10 mouse cellular contexts compared by ENCODE assay signal in genomic region chr8:13625281-13625970, GRCm38 (mm10). TPM values are rescaled to one million over a fixed set of nuclear protein-coding genes. Genes with fewer than 3 reads are reported as not detected.
DNase-seq lines count a peak whose midpoint lies in the region; ATAC-seq and TF ChIP-seq lines count a peak whose summit lies in the region.
"Had no signal": no experiment of that assay in that cellular context is flagged by ENCODE, and none has a peak within 500 bp of the region (broad histone marks: within the 10 kb centered on the region; RNA-seq: fewer than 3 reads in every experiment).

No protein-coding gene starts in this region.

- H3K36me3 ChIP-seq in lung, embryonic 16.5 days (ENCODE audit: control insufficient read depth, insufficient read depth, low read length) = peaks cover 4% of the 10 kb centered on the region; the same call in 1 of the 2 replicates
- H3K36me3 ChIP-seq in intestine, embryonic 16.5 days (ENCODE audit: control insufficient read depth, insufficient read depth, low read length) = peaks cover 6% of the 10 kb centered on the region; the same call in 1 of the 2 replicates
- H3K36me3 ChIP-seq in stomach, embryonic 15.5 days = no peaks in the 10 kb centered on the region

- H3K9ac ChIP-seq in lung, embryonic 16.5 days (ENCODE audit: low read length) = no peak overlapping the region
- H3K9ac ChIP-seq in intestine, embryonic 16.5 days (ENCODE audit: low read depth, low read length) = no peak overlapping the region
- no peak overlapping the region for H3K9ac ChIP-seq in stomach, embryonic 15.5 days
- H3K9ac ChIP-seq: liver, embryonic 14.5 days had no signal

- WGBS in cerebellum, adult 2 months = 20% methylated on average over 5 of the region's 5 CpGs
- 56% methylated on average over 5 of the region's 5 CpGs for WGBS in lung, embryonic 16.5 days
- 64% methylated on average over 5 of the region's 5 CpGs for WGBS in intestine, embryonic 16.5 days
- 67% methylated on average over 5 of the region's 5 CpGs for WGBS in stomach, embryonic 15.5 days

- peaks cover 63% of the 10 kb centered on the region for H3K4me1 ChIP-seq in cerebellum, adult 2 months (ENCODE audit: control insufficient read depth, insufficient read depth, low read length)
- peaks cover 36% of the 10 kb centered on the region for H3K4me1 ChIP-seq in lung, embryonic 16.5 days (replicated peaks; ENCODE audit: control insufficient read depth, insufficient read depth, low read length)
- H3K4me1 ChIP-seq in intestine, embryonic 16.5 days (ENCODE audit: control insufficient read depth, insufficient read depth, low read length) = peaks cover 25% of the 10 kb centered on the region
- peaks cover 29% of the 10 kb centered on the region for H3K4me1 ChIP-seq in stomach, embryonic 15.5 days

- peak; percentile 20; the same call in 1 of the 2 replicates for ATAC-seq in lung, embryonic 16.5 days (ENCODE audit: low read depth)
- no peak for ATAC-seq in intestine, embryonic 16.5 days
- ATAC-seq in stomach, embryonic 15.5 days (ENCODE audit: insufficient read depth, low FRiP score, low read depth) = no peak
- no peak for ATAC-seq in activated CD4-positive, CD25-positive, alpha-beta regulatory T cell, adult 4 months

- H3K4me2 ChIP-seq in lung, embryonic 16.5 days (ENCODE audit: low read depth, low read length) = no peak overlapping the region
- no peak overlapping the region for H3K4me2 ChIP-seq in intestine, embryonic 16.5 days (ENCODE audit: low read depth, low read length)
- no peak overlapping the region for H3K4me2 ChIP-seq in stomach, embryonic 15.5 days

- TF ChIP-seq CTCF in cerebellum, adult 2 months (IDR thresholded peaks at IDR 0.05; ENCODE audit: borderline replicate concordance, insufficient read depth, low read depth, low read length) = no peak

- no peak for TF ChIP-seq POLR2A in cerebellum, adult 2 months (IDR thresholded peaks at IDR 0.05; ENCODE audit: borderline replicate concordance, insufficient read depth, low read length)

- H3K9me3 ChIP-seq in lung, embryonic 16.5 days (ENCODE audit: control insufficient read depth, low read length) = no peaks in the 10 kb centered on the region
- no peaks in the 10 kb centered on the region for H3K9me3 ChIP-seq in intestine, embryonic 16.5 days (ENCODE audit: control insufficient read depth, low read length)
- H3K9me3 ChIP-seq in stomach, embryonic 15.5 days = no peaks in the 10 kb centered on the region

- no peak for DNase-seq in cerebellum, adult 2 months
- no peak for DNase-seq in cerebellum, postnatal 36 days
- DNase-seq in lung, postnatal 25 days (ENCODE audit: low spot score) = no peak
- DNase-seq in kidney, adult 9 months = no peak
- DNase-seq: thymus, postnatal 14 days had no signal

- no peaks in the 10 kb centered on the region for H3K27me3 ChIP-seq in cerebellum, adult 2 months (ENCODE audit: control insufficient read depth, insufficient read depth, low read length)
- H3K27me3 ChIP-seq in lung, embryonic 16.5 days (ENCODE audit: control insufficient read depth, insufficient read depth, low read depth, low read length) = no peaks in the 10 kb centered on the region
- H3K27me3 ChIP-seq in intestine, embryonic 16.5 days (replicated peaks; ENCODE audit: control insufficient read depth, insufficient read depth, low read length) = no peaks in the 10 kb centered on the region
- H3K27me3 ChIP-seq in stomach, embryonic 15.5 days (replicated peaks) = no peaks in the 10 kb centered on the region

- peak overlapping the region; percentile 59 for H3K27ac ChIP-seq in cerebellum, adult 2 months (ENCODE audit: insufficient read depth, low read length)
- H3K27ac ChIP-seq in lung, embryonic 16.5 days (ENCODE audit: low read length) = peak overlapping the region; percentile 55
- H3K27ac ChIP-seq in intestine, embryonic 16.5 days (ENCODE audit: low read length) = peak overlapping the region; percentile 76; the same call in 1 of the 2 replicates
- peak overlapping the region; percentile 70 for H3K27ac ChIP-seq in stomach, embryonic 15.5 days
- H3K27ac ChIP-seq: liver, embryonic 14.5 days had no signal

- no peak overlapping the region for H3K4me3 ChIP-seq in cerebellum, adult 2 months (replicated peaks; ENCODE audit: insufficient read depth, low read depth, low read length)
- H3K4me3 ChIP-seq in lung, embryonic 16.5 days (ENCODE audit: low read length) = no peak overlapping the region
- no peak overlapping the region for H3K4me3 ChIP-seq in intestine, embryonic 16.5 days (ENCODE audit: low read length)
- H3K4me3 ChIP-seq in stomach, embryonic 15.5 days (replicated peaks) = no peak overlapping the region

RNA-seq across cellular contexts. Expression of gene Rasa3, which starts 52.0 kb away (rescaled TPM):
- polyA plus RNA-seq in cerebellum, adult 2 months (2012; rRNA removed) = 94.9 and 107 TPM in 2 replicates
- polyA plus RNA-seq in lung, embryonic 16.5 days (2015; fragmentation: Nextera tagmentation; extraction: Ambion mirVana) = 48.7 and 50.7 TPM in 2 replicates
- polyA plus RNA-seq in intestine, embryonic 16.5 days (2015; fragmentation: Nextera tagmentation; extraction: Ambion mirVana) = 20.7 and 21.3 TPM in 2 replicates
- polyA plus RNA-seq in stomach, embryonic 15.5 days (2015; fragmentation: Nextera tagmentation; extraction: Ambion mirVana) = 26.0 and 27.0 TPM in 2 replicates
- 100 to 1,000 TPM in 1 of 2 experiments, 10 to 100 TPM in 1; 89.4 to 115 TPM for polyA plus RNA-seq in activated CD4-positive, CD25-positive, alpha-beta regulatory T cell, adult 4 months (2017; shearing (Covaris generic))
